Mouse (Mus musculus): ENCODE data around the gene Cyth3. TPM values are rescaled to one million over a fixed set of nuclear protein-coding genes. Genes with fewer than 3 reads are reported as not detected.

The Cyth3 gene
- polyA plus RNA-seq, 1 experiment from 2014 or later = 61.3 TPM

GRCm38 (mm10) chr5:143629686-143630085 is 7.4 kb downstream of the Cyth3 start:
- no peaks in the 10 kb centered on the region for H3K27me3 ChIP-seq
- no peak overlapping the region for H3K4me3 ChIP-seq
- peaks cover 55% of the 10 kb centered on the region for H3K4me1 ChIP-seq
- H3K4me2 ChIP-seq (replicated peaks) = no peak overlapping the region
- no peaks in the 10 kb centered on the region for H3K9me3 ChIP-seq
- 84% methylated on average over 8 of the region's 8 CpGs for WGBS
- ATAC-seq (ENCODE audit: low FRiP score, low read depth) = no peak
- H3K27ac ChIP-seq = no peak overlapping the region
- no peak overlapping the region for H3K9ac ChIP-seq
- H3K36me3 ChIP-seq = no peaks in the 10 kb centered on the region

- ATAC-seq (ENCODE audit: low FRiP score, low read depth) = no peak
- Histone ChIP-seq H3K4me3 (no peak overlapping the region), H3K9ac (no peak overlapping the region), H3K27me3 (no peaks in the 10 kb centered on the region), H3K27ac (no peak overlapping the region), H3K36me3 (no peaks in the 10 kb centered on the region), H3K4me2 (replicated peaks) (no peak overlapping the region), H3K9me3 (no peaks in the 10 kb centered on the region), H3K4me1 (peaks cover 57% of the 10 kb centered on the region)
- 98% methylated on average over 3 of the region's 3 CpGs for WGBS
Measured at GRCm38 (mm10) chr5:143630214-143630613, 8.0 kb downstream of the Cyth3 start.

- Histone ChIP-seq H3K4me1 (peaks cover 58% of the 10 kb centered on the region), H3K4me2 (replicated peaks) (no peak overlapping the region), H3K9ac (no peak overlapping the region), H3K27me3 (no peaks in the 10 kb centered on the region), H3K4me3 (no peak overlapping the region), H3K27ac (no peak overlapping the region), H3K36me3 (no peaks in the 10 kb centered on the region), H3K9me3 (no peaks in the 10 kb centered on the region)
- WGBS = 85% methylated on average over 8 of the region's 8 CpGs
- no peak for ATAC-seq (ENCODE audit: low FRiP score, low read depth)
Measured at GRCm38 (mm10) chr5:143630738-143631137, 8.5 kb downstream of the Cyth3 start.

- Histone ChIP-seq H3K4me2 (replicated peaks) (no peak overlapping the region), H3K27ac (no peak overlapping the region), H3K36me3 (no peaks in the 10 kb centered on the region), H3K9ac (no peak overlapping the region), H3K4me3 (no peak overlapping the region), H3K27me3 (no peaks in the 10 kb centered on the region), H3K9me3 (no peaks in the 10 kb centered on the region), H3K4me1 (peaks cover 58% of the 10 kb centered on the region)
- whole genome bisulfite sequencing = 63% methylated on average over 8 of the region's 8 CpGs
- ATAC-seq (ENCODE audit: low FRiP score, low read depth) = no peak
Measured at GRCm38 (mm10) chr5:143631559-143631958, 9.3 kb downstream of the Cyth3 start.

GRCm38 (mm10) chr5:143632674-143633557 is 10.7 kb downstream of the Cyth3 start:
- 26% methylated on average over 9 of the region's 9 CpGs for WGBS
- no peaks in the 10 kb centered on the region for H3K27me3 ChIP-seq
- ATAC-seq (ENCODE audit: low FRiP score, low read depth) = 0 out of 2 replicates have a peak, but pooled peaks have one; percentile 52
- H3K9me3 ChIP-seq = no peaks in the 10 kb centered on the region
- H3K27ac ChIP-seq = peak overlapping the region; percentile 63; the same call in 1 of the 2 replicates
- H3K9ac ChIP-seq = no peak overlapping the region
- no peak overlapping the region for H3K4me3 ChIP-seq
- peak overlapping the region; percentile 50 for H3K4me2 ChIP-seq (replicated peaks)
- no peaks in the 10 kb centered on the region for H3K36me3 ChIP-seq
- peaks cover 70% of the 10 kb centered on the region for H3K4me1 ChIP-seq

- Histone ChIP-seq H3K4me2 (replicated peaks) (peak overlapping the region; percentile 50), H3K36me3 (no peaks in the 10 kb centered on the region), H3K4me3 (no peak overlapping the region), H3K9ac (0 out of 2 replicates have a peak overlapping the region, but pooled peaks have one; percentile 27), H3K27ac (peak overlapping the region; percentile 63), H3K9me3 (no peaks in the 10 kb centered on the region), H3K27me3 (no peaks in the 10 kb centered on the region), H3K4me1 (peaks cover 76% of the 10 kb centered on the region)
- peak; percentile 64; the same call in 1 of the 2 replicates for ATAC-seq (ENCODE audit: low FRiP score, low read depth)
- WGBS = 28% methylated on average over 5 of the region's 5 CpGs
Measured at GRCm38 (mm10) chr5:143633558-143633871, 11.3 kb downstream of the Cyth3 start.

GRCm38 (mm10) chr5:143633877-143634276 is 11.6 kb downstream of the Cyth3 start:
- ATAC-seq (ENCODE audit: low FRiP score, low read depth) = no peak
- 64% methylated on average over 4 of the region's 4 CpGs for WGBS
- Histone ChIP-seq H3K4me2 (replicated peaks) (peak overlapping the region; percentile 50), H3K4me1 (peaks cover 80% of the 10 kb centered on the region), H3K9me3 (no peaks in the 10 kb centered on the region), H3K27ac (peak overlapping the region; percentile 63), H3K36me3 (no peaks in the 10 kb centered on the region), H3K27me3 (no peaks in the 10 kb centered on the region), H3K4me3 (no peak overlapping the region), H3K9ac (peak overlapping the region; percentile 27; the same call in 1 of the 2 replicates)

- Histone ChIP-seq H3K4me1 (peaks cover 88% of the 10 kb centered on the region), H3K27me3 (no peaks in the 10 kb centered on the region), H3K4me2 (replicated peaks) (peak overlapping the region; percentile 16; the same call in 1 of the 2 replicates), H3K9ac (no peak overlapping the region), H3K27ac (no peak overlapping the region), H3K36me3 (no peaks in the 10 kb centered on the region), H3K9me3 (no peaks in the 10 kb centered on the region), H3K4me3 (no peak overlapping the region)
- no peak for ATAC-seq (ENCODE audit: low FRiP score, low read depth)
- WGBS = 48% methylated on average over 12 of the region's 12 CpGs
Measured at GRCm38 (mm10) chr5:143634550-143635112, 12.4 kb downstream of the Cyth3 start.

GRCm38 (mm10) chr5:143635358-143635757 is 13.1 kb downstream of the Cyth3 start:
- no peak for ATAC-seq (ENCODE audit: low FRiP score, low read depth)

GRCm38 (mm10) chr5:143636173-143636572 is 13.9 kb downstream of the Cyth3 start:
- peaks cover 98% of the 10 kb centered on the region for H3K4me1 ChIP-seq
- no peak for ATAC-seq (ENCODE audit: low FRiP score, low read depth)
- no peak overlapping the region for H3K27ac ChIP-seq
- 84% methylated on average over 7 of the region's 7 CpGs for WGBS
- no peaks in the 10 kb centered on the region for H3K27me3 ChIP-seq
- no peaks in the 10 kb centered on the region for H3K9me3 ChIP-seq
- H3K36me3 ChIP-seq = no peaks in the 10 kb centered on the region
- no peak overlapping the region for H3K4me3 ChIP-seq
- no peak overlapping the region for H3K4me2 ChIP-seq (replicated peaks)
- no peak overlapping the region for H3K9ac ChIP-seq

More at GRCm38 (mm10) chr5:143635358-143635757, 13.1 kb downstream of the Cyth3 start:
- Histone ChIP-seq H3K27me3 (no peaks in the 10 kb centered on the region), H3K36me3 (no peaks in the 10 kb centered on the region), H3K9me3 (no peaks in the 10 kb centered on the region), H3K4me3 (no peak overlapping the region), H3K4me1 (peaks cover 95% of the 10 kb centered on the region), H3K4me2 (replicated peaks) (peak overlapping the region; percentile 9; the same call in 1 of the 2 replicates), H3K9ac (0 out of 2 replicates have a peak overlapping the region, but pooled peaks have one; percentile 43), H3K27ac (no peak overlapping the region)
- 38% methylated on average over 11 of the region's 11 CpGs for WGBS

- ATAC-seq (ENCODE audit: low FRiP score, low read depth) = peak; percentile 66
- H3K4me2 ChIP-seq (replicated peaks) = peak overlapping the region; percentile 46
Measured at GRCm38 (mm10) chr5:143637832-143638420, 15.7 kb downstream of the Cyth3 start.

More at GRCm38 (mm10) chr5:143637832-143638420, 15.7 kb downstream of the Cyth3 start:
- Histone ChIP-seq H3K9me3 (no peaks in the 10 kb centered on the region), H3K36me3 (no peaks in the 10 kb centered on the region), H3K4me3 (no peak overlapping the region), H3K27ac (peak overlapping the region; percentile 78), H3K27me3 (no peaks in the 10 kb centered on the region), H3K9ac (no peak overlapping the region), H3K4me1 (peaks cover 98% of the 10 kb centered on the region)
- 18% methylated on average over 11 of the region's 11 CpGs for WGBS

Data from limb, embryonic 13.5 days (tissue).